Mouse (Mus musculus): ENCODE results near the gene Lig1. TPM values are rescaled to one million over a fixed set of nuclear protein-coding genes. Genes with fewer than 3 reads are reported as not detected.

Lig1 gene
- total and polyA plus RNA-seq, 2 experiments: 1.3 to 1.6 TPM

DNA sequence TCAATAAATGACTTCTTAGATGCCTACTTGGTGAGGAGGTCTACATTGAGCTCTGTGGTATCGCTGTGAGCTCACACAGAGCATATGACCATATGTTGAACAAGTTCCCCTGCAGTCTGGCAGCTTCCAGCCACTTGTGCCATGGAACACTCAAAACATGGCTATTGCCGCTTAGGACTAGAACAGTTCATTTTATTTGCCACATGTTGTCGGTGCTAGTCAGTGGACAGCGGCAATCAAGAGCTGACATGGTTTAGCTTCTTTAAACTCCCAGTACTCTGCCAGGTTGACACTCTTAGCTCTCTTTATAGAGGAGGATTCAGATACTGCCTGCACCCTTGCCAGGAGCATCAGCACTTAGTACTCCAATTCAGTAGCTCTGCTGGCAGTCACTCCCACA, 34.3 kb downstream of the Lig1 start:
- no peaks in the 10 kb centered on the region for H3K36me3 ChIP-seq (ENCODE audit: control insufficient read depth, insufficient read depth, low read length)
- no peaks in the 10 kb centered on the region for H3K4me1 ChIP-seq (ENCODE audit: control insufficient read depth, insufficient read depth, low read length)
- H3K27me3 ChIP-seq (ENCODE audit: control insufficient read depth, insufficient read depth, low read length): no peaks in the 10 kb centered on the region
- no peak for TF ChIP-seq POLR2A (IDR thresholded peaks at IDR 0.05; ENCODE audit: extremely low read depth, insufficient read depth, low read length)
- no peak for TF ChIP-seq CTCF (IDR thresholded peaks at IDR 0.05; ENCODE audit: low read depth, low read length)
- 100% methylated on average over 4 of the region's 4 CpGs for WGBS
- no peaks in the 10 kb centered on the region for H3K79me2 ChIP-seq (ENCODE audit: control insufficient read depth, insufficient read depth, low read length)
- no peak overlapping the region for H3K4me3 ChIP-seq (ENCODE audit: insufficient read depth, low read depth, low read length)
- DNase-seq (ENCODE audit: extremely low read depth, low read depth, low spot score): no peak
- no peak overlapping the region for H3K27ac ChIP-seq (replicated peaks; ENCODE audit: insufficient read depth, low read depth, low read length)
- no peak overlapping the region for H3K9ac ChIP-seq (ENCODE audit: low read depth, low read length)

GRCm38 (mm10) chr7:13314095-13314597, 37.1 kb downstream of the Lig1 start:
- DNase-seq (ENCODE audit: extremely low read depth, low read depth, low spot score): no peak
- no peaks in the 10 kb centered on the region for H3K79me2 ChIP-seq (ENCODE audit: control insufficient read depth, insufficient read depth, low read length)

DNA sequence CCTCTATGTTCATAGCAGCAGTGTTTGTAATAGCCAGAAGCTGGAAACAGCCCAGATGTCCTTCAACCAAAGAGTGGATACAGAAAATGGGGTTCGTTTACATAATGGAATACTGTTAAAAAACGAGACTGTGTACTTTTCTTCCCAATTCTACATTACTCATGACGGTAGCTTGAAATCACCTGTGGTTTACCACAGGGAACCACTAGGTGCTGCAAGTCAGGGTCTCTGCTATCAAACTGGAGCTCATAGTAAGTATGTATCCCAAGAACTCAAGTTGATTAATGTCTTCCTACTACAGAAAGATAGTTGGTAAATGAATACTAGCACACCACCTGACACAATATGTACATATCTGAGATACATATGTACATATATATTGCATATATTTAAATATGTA, 44.3 kb downstream of the Lig1 start:
- Histone ChIP-seq H3K4me3 (ENCODE audit: insufficient read depth, low read depth, low read length) (no peak overlapping the region), H3K9ac (ENCODE audit: low read depth, low read length) (no peak overlapping the region), H3K27ac (replicated peaks; ENCODE audit: insufficient read depth, low read depth, low read length) (no peak overlapping the region), H3K79me2 (ENCODE audit: control insufficient read depth, insufficient read depth, low read length) (no peaks in the 10 kb centered on the region), H3K4me1 (ENCODE audit: control insufficient read depth, insufficient read depth, low read length) (no peaks in the 10 kb centered on the region), H3K36me3 (ENCODE audit: control insufficient read depth, insufficient read depth, low read length) (no peaks in the 10 kb centered on the region), H3K27me3 (ENCODE audit: control insufficient read depth, insufficient read depth, low read length) (no peaks in the 10 kb centered on the region)
- 82% methylated on average over 3 of the region's 3 CpGs for WGBS
- no peak for TF ChIP-seq POLR2A (IDR thresholded peaks at IDR 0.05; ENCODE audit: extremely low read depth, insufficient read depth, low read length)
- TF ChIP-seq CTCF (IDR thresholded peaks at IDR 0.05; ENCODE audit: low read depth, low read length): no peak
- DNase-seq (ENCODE audit: extremely low read depth, low read depth, low spot score): no peak

More at GRCm38 (mm10) chr7:13314095-13314597, 37.1 kb downstream of the Lig1 start:
- Histone ChIP-seq H3K27me3 (ENCODE audit: control insufficient read depth, insufficient read depth, low read length) (no peaks in the 10 kb centered on the region), H3K36me3 (ENCODE audit: control insufficient read depth, insufficient read depth, low read length) (no peaks in the 10 kb centered on the region), H3K9ac (ENCODE audit: low read depth, low read length) (no peak overlapping the region), H3K27ac (replicated peaks; ENCODE audit: insufficient read depth, low read depth, low read length) (no peak overlapping the region), H3K4me1 (ENCODE audit: control insufficient read depth, insufficient read depth, low read length) (no peaks in the 10 kb centered on the region), H3K4me3 (ENCODE audit: insufficient read depth, low read depth, low read length) (no peak overlapping the region)
- no peak for TF ChIP-seq POLR2A (IDR thresholded peaks at IDR 0.05; ENCODE audit: extremely low read depth, insufficient read depth, low read length)
- TF ChIP-seq CTCF (IDR thresholded peaks at IDR 0.05; ENCODE audit: low read depth, low read length): no peak
- WGBS: 80% methylated on average over 5 of the region's 5 CpGs

- no peak within 1 kb of the TSS for H3K4me3 ChIP-seq (ENCODE audit: insufficient read depth, low read depth, low read length)
- H3K36me3 ChIP-seq (ENCODE audit: control insufficient read depth, insufficient read depth, low read length): no peaks in the 10 kb centered on the region
- DNase-seq (ENCODE audit: extremely low read depth, low read depth, low spot score): no peak
- no peak within 1 kb of the TSS for H3K27ac ChIP-seq (replicated peaks; ENCODE audit: insufficient read depth, low read depth, low read length)
- H3K79me2 ChIP-seq (ENCODE audit: control insufficient read depth, insufficient read depth, low read length): no peaks in the 10 kb centered on the region
- no peak within 1 kb of the TSS for H3K9ac ChIP-seq (ENCODE audit: low read depth, low read length)
- no peak for TF ChIP-seq CTCF (IDR thresholded peaks at IDR 0.05; ENCODE audit: low read depth, low read length)
- TF ChIP-seq POLR2A (IDR thresholded peaks at IDR 0.05; ENCODE audit: extremely low read depth, insufficient read depth, low read length): no peak
- WGBS: 92% methylated on average over 2 of the region's 2 CpGs
- H3K4me1 ChIP-seq (ENCODE audit: control insufficient read depth, insufficient read depth, low read length): no peaks in the 10 kb centered on the region
- H3K27me3 ChIP-seq (ENCODE audit: control insufficient read depth, insufficient read depth, low read length): no peaks in the 10 kb centered on the region
Observed at GRCm38 (mm10) chr7:13324316-13324715, 47.2 kb downstream of the Lig1 start, which contains the start of gene Pla2g4c. Pla2g4c (plus strand) TSS chr7:13324655.

- H3K4me3 ChIP-seq (ENCODE audit: insufficient read depth, low read depth, low read length): no peak overlapping the region
- no peaks in the 10 kb centered on the region for H3K79me2 ChIP-seq (ENCODE audit: control insufficient read depth, insufficient read depth, low read length)
- H3K27me3 ChIP-seq (ENCODE audit: control insufficient read depth, insufficient read depth, low read length): no peaks in the 10 kb centered on the region
- TF ChIP-seq CTCF (IDR thresholded peaks at IDR 0.05; ENCODE audit: low read depth, low read length) (no peak), POLR2A (IDR thresholded peaks at IDR 0.05; ENCODE audit: extremely low read depth, insufficient read depth, low read length) (no peak)
- WGBS: 100% methylated on average over 2 of the region's 2 CpGs
- no peaks in the 10 kb centered on the region for H3K36me3 ChIP-seq (ENCODE audit: control insufficient read depth, insufficient read depth, low read length)
- H3K4me1 ChIP-seq (ENCODE audit: control insufficient read depth, insufficient read depth, low read length): no peaks in the 10 kb centered on the region
- H3K27ac ChIP-seq (replicated peaks; ENCODE audit: insufficient read depth, low read depth, low read length): no peak overlapping the region
- DNase-seq (ENCODE audit: extremely low read depth, low read depth, low spot score): no peak
- H3K9ac ChIP-seq (ENCODE audit: low read depth, low read length): no peak overlapping the region
Observed at GRCm38 (mm10) chr7:13330575-13330974, 53.5 kb downstream of the Lig1 start.

DNA sequence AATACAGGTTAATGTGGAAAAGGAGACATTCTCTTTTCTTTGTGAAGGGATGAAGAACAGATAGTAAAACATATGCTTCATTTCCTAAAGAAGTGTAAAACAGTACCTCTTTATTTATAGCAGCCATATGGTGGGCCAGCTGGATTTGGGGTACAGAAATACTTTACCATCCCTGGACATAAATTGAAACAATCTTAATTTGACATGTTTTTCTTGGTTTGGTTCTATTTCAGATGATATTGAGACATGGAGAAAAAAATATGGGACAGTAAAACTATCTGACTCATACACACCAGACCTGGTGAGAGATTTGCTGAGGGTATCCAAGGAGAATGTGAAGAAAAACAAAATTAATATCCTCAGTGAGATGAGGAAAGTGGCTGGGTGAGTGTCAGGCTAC, 78.9 kb downstream of the Lig1 start:
- H3K4me3 ChIP-seq (ENCODE audit: insufficient read depth, low read depth, low read length): no peak overlapping the region
- DNase-seq (ENCODE audit: extremely low read depth, low read depth, low spot score): no peak
- H3K27me3 ChIP-seq (ENCODE audit: control insufficient read depth, insufficient read depth, low read length): no peaks in the 10 kb centered on the region
- no peaks in the 10 kb centered on the region for H3K4me1 ChIP-seq (ENCODE audit: control insufficient read depth, insufficient read depth, low read length)
- TF ChIP-seq CTCF (IDR thresholded peaks at IDR 0.05; ENCODE audit: low read depth, low read length): no peak
- no peak for TF ChIP-seq POLR2A (IDR thresholded peaks at IDR 0.05; ENCODE audit: extremely low read depth, insufficient read depth, low read length)
- H3K9ac ChIP-seq (ENCODE audit: low read depth, low read length): no peak overlapping the region
- H3K79me2 ChIP-seq (ENCODE audit: control insufficient read depth, insufficient read depth, low read length): no peaks in the 10 kb centered on the region
- H3K36me3 ChIP-seq (ENCODE audit: control insufficient read depth, insufficient read depth, low read length): no peaks in the 10 kb centered on the region
- H3K27ac ChIP-seq (replicated peaks; ENCODE audit: insufficient read depth, low read depth, low read length): no peak overlapping the region

Other genes starting within 250 kb of the Lig1 start
- 109 and 149 TPM in 2 replicates for gene Chmp2a, start 242.5 kb upstream of the Lig1 start, total RNA-seq (2014; rRNA removed)
- gene Chmp2a, start 242.5 kb upstream of the Lig1 start, polyA plus RNA-seq (2012; rRNA removed): 62.8 and 76.5 TPM in 2 replicates
- gene Ube2m, start 239.0 kb upstream of the Lig1 start, total RNA-seq (2014; rRNA removed): 41.2 and 59.5 TPM in 2 replicates
- gene Ube2m, start 239.0 kb upstream of the Lig1 start, polyA plus RNA-seq (2012; rRNA removed): 71.5 and 82.7 TPM in 2 replicates
- 0.18 and 0.40 TPM in 2 replicates for gene Mzf1, start 222.5 kb upstream of the Lig1 start, total RNA-seq (2014; rRNA removed)
- 0.41 and 0.54 TPM in 2 replicates for gene Mzf1, start 222.5 kb upstream of the Lig1 start, polyA plus RNA-seq (2012; rRNA removed)
- not detected in 2 replicates for gene Vmn1r85, start 182.1 kb upstream of the Lig1 start, total RNA-seq (2014; rRNA removed)
- gene Vmn1r85, start 182.1 kb upstream of the Lig1 start, polyA plus RNA-seq (2012; rRNA removed): not detected in 2 replicates
- not detected in 2 replicates for gene Vmn1r86, start 157.4 kb upstream of the Lig1 start, total RNA-seq (2014; rRNA removed)
- gene Vmn1r86, start 157.4 kb upstream of the Lig1 start, polyA plus RNA-seq (2012; rRNA removed): not detected in 2 replicates
- gene Vmn1r87, start 137.1 kb upstream of the Lig1 start, total RNA-seq (2014; rRNA removed): not detected in 2 replicates
- gene Vmn1r87, start 137.1 kb upstream of the Lig1 start, polyA plus RNA-seq (2012; rRNA removed): not detected in 2 replicates
- not detected in 2 replicates for gene Vmn1r88, start 117.7 kb upstream of the Lig1 start, total RNA-seq (2014; rRNA removed)
- not detected in 2 replicates for gene Vmn1r88, start 117.7 kb upstream of the Lig1 start, polyA plus RNA-seq (2012; rRNA removed)
- gene Vmn1r89, start 64.3 kb upstream of the Lig1 start, total RNA-seq (2014; rRNA removed): not detected in 2 replicates
- not detected in 2 replicates for gene Vmn1r89, start 64.3 kb upstream of the Lig1 start, polyA plus RNA-seq (2012; rRNA removed)
- 3.1 TPM in 2 replicates for gene Zswim9, start 1.4 kb downstream of the Lig1 start, total RNA-seq (2014; rRNA removed)
- 1.0 and 1.5 TPM in 2 replicates for gene Zswim9, start 1.4 kb downstream of the Lig1 start, polyA plus RNA-seq (2012; rRNA removed)
- 0.09 TPM in 1 of 2 replicates, not detected in the other for gene Pla2g4c, start 47.4 kb downstream of the Lig1 start, total RNA-seq (2014; rRNA removed)
- 0.05 TPM in 1 of 2 replicates, not detected in the other for gene Pla2g4c, start 47.4 kb downstream of the Lig1 start, polyA plus RNA-seq (2012; rRNA removed)
- gene Cabp5, start 120.8 kb downstream of the Lig1 start, total RNA-seq (2014; rRNA removed): not detected in 2 replicates
- gene Cabp5, start 120.8 kb downstream of the Lig1 start, polyA plus RNA-seq (2012; rRNA removed): not detected in 2 replicates
- not detected in 2 replicates for gene Bsph1, start 173.6 kb downstream of the Lig1 start, total RNA-seq (2014; rRNA removed)
- gene Bsph1, start 173.6 kb downstream of the Lig1 start, polyA plus RNA-seq (2012; rRNA removed): not detected in 2 replicates